Mouse (Mus musculus) Muller cell, postnatal 12 days (primary cell): ENCODE measurements around the gene Numa1.
"Not testable (repeated sequence)": the region's sequence is repeated elsewhere in the genome, so short reads cannot be mapped to it uniquely, and the experiment has no call there.

Experiments
- DNase-seq: peaks from one replicate; pipeline ENCODE4 v3.0.0-alpha.2; 2015; ENCODE audit errors: inconsistent ontology term

Numa1 gene

GRCm38 (mm10) chr7:101933751-101934240 lies at the start of gene Numa1, which contains the start of gene Lrrc51:
Gene Numa1 (plus strand): TSS chr7:101934111.
Gene Lrrc51 (minus strand): TSS chr7:101933895.
- DNase-seq: peak; percentile 98

- DNase-seq: no peak
Measured at GRCm38 (mm10) chr7:101884160-101884559, 49.8 kb upstream of the Numa1 start.

- DNase-seq: no peak
Measured at GRCm38 (mm10) chr7:101886274-101886673, 47.6 kb upstream of the Numa1 start.

- DNase-seq: no peak
Measured at GRCm38 (mm10) chr7:101888460-101888859, 45.5 kb upstream of the Numa1 start.

- no peak for DNase-seq
Measured at GRCm38 (mm10) chr7:101895695-101896094, 38.2 kb upstream of the Numa1 start.

GRCm38 (mm10) chr7:101896104-101897066 lies 37.5 kb upstream of the Numa1 start:
- DNase-seq: peak; percentile 99

GRCm38 (mm10) chr7:101900331-101901097 lies 33.4 kb upstream of the Numa1 start:
- no peak for DNase-seq

GRCm38 (mm10) chr7:101901969-101902368 lies 31.9 kb upstream of the Numa1 start:
- DNase-seq: no peak

GRCm38 (mm10) chr7:101902846-101903245 lies 31.1 kb upstream of the Numa1 start:
- no peak for DNase-seq

GRCm38 (mm10) chr7:101905561-101906286 lies 28.2 kb upstream of the Numa1 start, which contains the start of gene Lamtor1:
Gene Lamtor1 (plus strand): TSS chr7:101905904.
- peak; percentile 99 for DNase-seq

GRCm38 (mm10) chr7:101906287-101906681 lies 27.6 kb upstream of the Numa1 start, which contains the start of gene Tomt:
Gene Tomt (minus strand): TSS chr7:101906359.
- no peak for DNase-seq

GRCm38 (mm10) chr7:101906696-101907095 lies 27.2 kb upstream of the Numa1 start:
- DNase-seq: peak; percentile 4

GRCm38 (mm10) chr7:101908367-101908766 lies 25.5 kb upstream of the Numa1 start:
- DNase-seq: peak; percentile 49

- no peak for DNase-seq
Measured at GRCm38 (mm10) chr7:101910138-101910537, 23.8 kb upstream of the Numa1 start.

GRCm38 (mm10) chr7:101911982-101912381 lies 21.9 kb upstream of the Numa1 start:
- DNase-seq: no peak

GRCm38 (mm10) chr7:101918071-101918470 lies 15.8 kb upstream of the Numa1 start:
- peak; percentile 61 for DNase-seq

- not testable (repeated sequence) for DNase-seq
Measured at GRCm38 (mm10) chr7:101925892-101926291, 8.0 kb upstream of the Numa1 start.

- no peak for DNase-seq
Measured at GRCm38 (mm10) chr7:101928093-101928492, 5.8 kb upstream of the Numa1 start.

- no peak for DNase-seq
Measured at GRCm38 (mm10) chr7:101932551-101932950, 1.4 kb upstream of the Numa1 start.

GRCm38 (mm10) chr7:101933300-101933699 lies 611 bp upstream of the Numa1 start:
- DNase-seq: peak; percentile 51

- DNase-seq: no peak
Measured at GRCm38 (mm10) chr7:101935957-101936356, 2.0 kb downstream of the Numa1 start.
